Comparison of ENCODE assay signal across 23 mouse cellular contexts in genomic region chr2:152861891-152862290, GRCm38 (mm10). TPM values are rescaled to one million over a fixed set of nuclear protein-coding genes. Genes with fewer than 3 reads are reported as not detected.
DNase-seq lines count a peak whose midpoint lies in the region; ATAC-seq lines count a peak whose summit lies in the region.
"Had no signal": no experiment of that assay in that cellular context is flagged by ENCODE, and none has a peak within 500 bp of the region (broad histone marks: within the 10 kb centered on the region; RNA-seq: fewer than 3 reads in every experiment).

No protein-coding gene starts in this region.

- H3K9me3 ChIP-seq in kidney, embryonic 15.5 days (replicated peaks), result no peaks in the 10 kb centered on the region
- H3K9me3 ChIP-seq: hindbrain, embryonic 15.5 days; lung, embryonic 15.5 days; megakaryocyte, embryonic 14.5 days; midbrain, embryonic 13.5 days had no signal

- no peaks in the 10 kb centered on the region for H3K27me3 ChIP-seq in kidney, embryonic 15.5 days
- H3K27me3 ChIP-seq: hindbrain, embryonic 15.5 days; lung, embryonic 15.5 days; megakaryocyte, embryonic 14.5 days; midbrain, embryonic 13.5 days; Patski had no signal

- H3K4me1 ChIP-seq in kidney, embryonic 15.5 days, result peaks cover 3% of the 10 kb centered on the region; the same call in 1 of the 2 replicates
- H3K4me1 ChIP-seq: hindbrain, embryonic 15.5 days; lung, embryonic 15.5 days; midbrain, embryonic 13.5 days had no signal

- WGBS in kidney, embryonic 15.5 days, result 68% methylated on average over 1 of the region's 1 CpGs

- no peak overlapping the region for H3K4me3 ChIP-seq in kidney, embryonic 15.5 days (replicated peaks)
- H3K4me3 ChIP-seq: hindbrain, embryonic 15.5 days; lung, embryonic 15.5 days; megakaryocyte, embryonic 14.5 days; midbrain, embryonic 13.5 days had no signal

- no peak overlapping the region for H3K9ac ChIP-seq in kidney, embryonic 15.5 days
- H3K9ac ChIP-seq: forebrain, postnatal 0 days; hindbrain, embryonic 15.5 days; liver, embryonic 14.5 days; lung, embryonic 15.5 days; midbrain, embryonic 13.5 days had no signal

- peak overlapping the region; percentile 54; the same call in 1 of the 2 replicates for H3K27ac ChIP-seq in kidney, embryonic 15.5 days
- H3K27ac ChIP-seq: hindbrain, embryonic 15.5 days; liver, embryonic 14.5 days; lung, embryonic 15.5 days; midbrain, embryonic 13.5 days had no signal

- no peak for ATAC-seq in kidney, embryonic 15.5 days (replicated peaks; ENCODE audit: low FRiP score)
- ATAC-seq: CD4-positive, CD25-positive, alpha-beta regulatory T cell, adult 4 months; forebrain, postnatal 0 days; midbrain, embryonic 13.5 days; Patski had no signal

- DNase-seq in heart, adult 11 months, result peak; percentile 88
- no peak for DNase-seq in heart, postnatal 36 days
- DNase-seq in kidney, adult 11 months, result no peak
- DNase-seq in lung, postnatal 36 days, result peak; percentile 5
- DNase-seq in lung, postnatal 4 days, result no peak
- DNase-seq in skeletal muscle tissue, adult 2 months (ENCODE audit: low read depth, low spot score), result peak; percentile 34
- DNase-seq in adrenal gland, postnatal 14 days, result no peak
- DNase-seq: adrenal gland, adult 2 months; cerebellum, adult 18-20 months; cerebellum, postnatal 14 days; forebrain, postnatal 0 days had no signal

- H3K36me3 ChIP-seq in kidney, embryonic 15.5 days, result peaks cover 84% of the 10 kb centered on the region
- H3K36me3 ChIP-seq: hindbrain, embryonic 15.5 days had no signal

- H3K4me2 ChIP-seq in kidney, embryonic 15.5 days, result no peak overlapping the region
- H3K4me2 ChIP-seq: hindbrain, embryonic 15.5 days; lung, embryonic 15.5 days; midbrain, embryonic 13.5 days had no signal

- intact Hi-C loops in heart, postnatal 36 days (cut with DNase I), result no loop called here

RNA-seq across cellular contexts. Expression of gene Tpx2, which starts 14.1 kb away (rescaled TPM):
- 1 to 10 TPM in 1 of 2 experiments, under 1 TPM in 1; 0.89 to 1.6 TPM for total RNA-seq in heart, postnatal 36 days (2021)
- 88.5 and 98.2 TPM in 2 replicates for polyA plus RNA-seq in kidney, embryonic 15.5 days (2015; fragmentation: Nextera tagmentation; extraction: Ambion mirVana)
- 16.6 and 20.3 TPM in 2 replicates for total RNA-seq in adrenal gland, postnatal 14 days (2021)

RNA-seq across cellular contexts. Expression of gene Bcl2l1, which starts 30.4 kb away (rescaled TPM):
- 10 to 100 TPM; 52.5 to 73.5 TPM for total RNA-seq in heart, postnatal 36 days (2021)
- 99.5 and 106 TPM in 2 replicates for polyA plus RNA-seq in kidney, embryonic 15.5 days (2015; fragmentation: Nextera tagmentation; extraction: Ambion mirVana)
- 64.3 and 72.4 TPM in 2 replicates for total RNA-seq in adrenal gland, postnatal 14 days (2021)

RNA-seq across cellular contexts. Expression of gene Mylk2, which starts 49.3 kb away (rescaled TPM):
- under 1 TPM in 1 of 2 experiments, not detected in 1; 0.22 TPM for total RNA-seq in heart, postnatal 36 days (2021)
- polyA plus RNA-seq in kidney, embryonic 15.5 days (2015; fragmentation: Nextera tagmentation; extraction: Ambion mirVana), result 0.43 and 0.77 TPM in 2 replicates
- total RNA-seq in adrenal gland, postnatal 14 days (2021), result not detected in 2 replicates
- total RNA-seq: adrenal gland, adult 2 months; hematopoietic stem cell, adult 5-6 weeks; left cerebral cortex, postnatal 25 days had no signal
- polyA plus RNA-seq: adrenal gland, adult 2 months; CD4-positive, CD25-positive, alpha-beta regulatory T cell, adult 4 months; forebrain, embryonic 11.5 days; forebrain, postnatal 0 days; liver, embryonic 14.5 days; neural tube, embryonic 11.5 days had no signal

Comparison
In these comparisons a context has a peak if more than half of its experiments do, and no peak if none do; other contexts are left out.
1. DNase-seq: peak in heart, adult 11 months (single experiment), lung, postnatal 36 days (single experiment) and skeletal muscle tissue, adult 2 months (single experiment); none in heart, postnatal 36 days (0 of 2), kidney, adult 11 months (single experiment), lung, postnatal 4 days (0 of 2) and adrenal gland, postnatal 14 days (single experiment).